Mouse (Mus musculus) stomach, postnatal 0 days (tissue): ENCODE measurements at regions not wholly inside any gene's neighbourhood (a gene's known extent, or its start where the extent isn't known, plus 50 kb on each side); places are given as distances from the start of the nearest gene placed in this dataset.
A peak's percentile ranks its signal among the peaks of the same experiment; 100 is the strongest.

Source experiments
- ATAC-seq: fragments of 200-750 bp; cut with Nextera tagmentation; 2 replicates; pipeline ENCODE4 v1.8.0; 2017; ENCODE audit not compliant: low FRiP score, low TSS enrichment
- DNase-seq: peaks from one replicate; pipeline ENCODE4 v3.0.0-alpha.2; 2016; ENCODE audit warnings: low spot score
- H3K27ac ChIP-seq: fragments of 300-500 bp; sonication (generic); replicated peaks from 2 replicates; pipeline ENCODE4 v1.5.1; 2014; ENCODE audit warnings: mild to moderate bottlenecking, control low read depth
- H3K27me3 ChIP-seq: fragments of 300-500 bp; sonication (generic); 2 replicates; pipeline ENCODE4 v1.6.1; 2014; ENCODE audit warnings: low read length; ENCODE audit not compliant: control insufficient read depth, insufficient read depth
- H3K36me3 ChIP-seq: fragments of 300-500 bp; sonication (generic); 2 replicates; pipeline ENCODE4 v1.6.1; 2014; ENCODE audit warnings: low read length, mixed read lengths; ENCODE audit not compliant: control insufficient read depth, insufficient read depth
- H3K4me1 ChIP-seq: fragments of 300-500 bp; sonication (generic); replicated peaks from 2 replicates; pipeline ENCODE4 v1.6.1; 2014; ENCODE audit warnings: antibody characterized with exemption; ENCODE audit not compliant: control insufficient read depth, insufficient read depth
- H3K4me2 ChIP-seq: fragments of 300-500 bp; sonication (generic); replicated peaks from 2 replicates; pipeline ENCODE4 v1.6.1; 2014; ENCODE audit warnings: low read depth, mild to moderate bottlenecking, control low read depth, moderate library complexity
- H3K4me3 ChIP-seq: fragments of 300-500 bp; sonication (generic); 2 replicates; pipeline ENCODE4 v1.5.1; 2014; ENCODE audit warnings: low read depth, low read length, control low read depth
- H3K9ac ChIP-seq: fragments of 300-500 bp; sonication (generic); 2 replicates; pipeline ENCODE4 v1.6.1; 2014; ENCODE audit warnings: mild to moderate bottlenecking, low read length, control low read depth, mixed read lengths
- H3K9me3 ChIP-seq: fragments of 300-500 bp; sonication (generic); 2 replicates; pipeline ENCODE4 v1.6.1; 2016; ENCODE audit warnings: low read length; ENCODE audit not compliant: control insufficient read depth
- CTCF ChIP-seq: IDR thresholded peaks from 2 replicates; pipeline ENCODE4 v1.5.1; 2016; ENCODE audit warnings: antibody characterized with exemption, low read depth, mild to moderate bottlenecking, moderate library complexity
- EP300 ChIP-seq: optimal IDR thresholded peaks from 2 replicates; pipeline ENCODE3; 2016; ENCODE audit warnings: antibody characterized with exemption
- WGBS: fragments of 180-500 bp; shearing (Covaris S2); extraction: QIAGEN DNeasy Blood & Tissue Kit; methylation state at CpG from one replicate; pipeline ENCODE4 v1.1.7; 2014; 5-methylcytosine and 5-hydroxymethylcytosine counted together

DNA sequence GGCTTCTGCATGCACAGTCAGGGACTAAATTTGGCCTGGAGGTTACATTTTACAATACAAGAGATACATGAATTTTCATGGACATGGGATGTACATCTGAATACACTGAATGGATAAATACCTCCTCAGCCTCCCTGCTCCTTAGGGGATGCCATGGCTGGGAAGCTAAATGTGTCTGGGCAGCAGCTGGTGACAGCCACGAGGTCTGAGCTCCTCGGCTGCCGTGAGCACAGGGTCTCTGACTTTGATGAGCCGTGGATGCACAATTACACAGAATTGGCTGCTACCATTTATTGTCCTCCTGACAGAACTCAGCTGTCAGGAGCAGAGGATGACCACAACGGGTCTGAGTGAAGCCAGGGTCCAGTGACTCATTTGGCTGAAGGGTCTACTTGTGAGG, 80.3 kb upstream of the Arhgap21 start:
- Histone ChIP-seq H3K36me3 (no peaks in the 10 kb centered on the region), H3K27me3 (no peaks in the 10 kb centered on the region), H3K27ac (no peak overlapping the region), H3K9me3 (no peaks in the 10 kb centered on the region), H3K9ac (no peak overlapping the region), H3K4me2 (no peak overlapping the region), H3K4me1 (no peaks in the 10 kb centered on the region), H3K4me3 (no peak overlapping the region)
- ATAC-seq (no peak), DNase-seq (no peak)
- WGBS, result 59% methylated on average over 5 of the region's 5 CpGs
- TF ChIP-seq EP300 (no peak), CTCF (no peak)

DNA sequence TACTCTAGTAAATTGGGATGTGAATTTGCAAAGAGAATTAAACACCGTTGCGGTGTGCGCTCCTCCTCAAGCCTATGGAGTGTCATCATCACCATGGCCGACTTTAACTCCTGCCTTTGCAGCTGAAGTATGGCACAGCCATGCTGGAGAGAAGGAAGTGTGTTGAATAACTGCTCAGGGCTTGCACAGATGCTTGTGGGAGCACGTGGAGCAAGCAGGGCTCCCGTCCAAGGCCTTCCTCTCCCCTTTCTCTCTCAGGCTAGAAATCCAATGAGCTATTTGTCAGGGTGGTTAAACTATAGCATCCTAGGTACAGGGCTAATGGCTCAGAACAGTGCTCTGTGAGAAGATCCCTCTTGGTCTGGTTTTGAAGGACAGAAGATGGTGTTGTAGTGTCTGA, 79.5 kb upstream of the Arhgap21 start:
- H3K9me3 ChIP-seq, result no peaks in the 10 kb centered on the region
- no peaks in the 10 kb centered on the region for H3K27me3 ChIP-seq
- WGBS, result 83% methylated on average over 6 of the region's 6 CpGs
- H3K9ac ChIP-seq, result no peak overlapping the region
- H3K4me3 ChIP-seq, result no peak overlapping the region
- H3K4me1 ChIP-seq, result no peaks in the 10 kb centered on the region
- ATAC-seq, result no peak
- no peak overlapping the region for H3K4me2 ChIP-seq
- DNase-seq, result no peak
- no peak overlapping the region for H3K27ac ChIP-seq
- H3K36me3 ChIP-seq, result no peaks in the 10 kb centered on the region
- TF ChIP-seq EP300 (no peak), CTCF (no peak)

DNA sequence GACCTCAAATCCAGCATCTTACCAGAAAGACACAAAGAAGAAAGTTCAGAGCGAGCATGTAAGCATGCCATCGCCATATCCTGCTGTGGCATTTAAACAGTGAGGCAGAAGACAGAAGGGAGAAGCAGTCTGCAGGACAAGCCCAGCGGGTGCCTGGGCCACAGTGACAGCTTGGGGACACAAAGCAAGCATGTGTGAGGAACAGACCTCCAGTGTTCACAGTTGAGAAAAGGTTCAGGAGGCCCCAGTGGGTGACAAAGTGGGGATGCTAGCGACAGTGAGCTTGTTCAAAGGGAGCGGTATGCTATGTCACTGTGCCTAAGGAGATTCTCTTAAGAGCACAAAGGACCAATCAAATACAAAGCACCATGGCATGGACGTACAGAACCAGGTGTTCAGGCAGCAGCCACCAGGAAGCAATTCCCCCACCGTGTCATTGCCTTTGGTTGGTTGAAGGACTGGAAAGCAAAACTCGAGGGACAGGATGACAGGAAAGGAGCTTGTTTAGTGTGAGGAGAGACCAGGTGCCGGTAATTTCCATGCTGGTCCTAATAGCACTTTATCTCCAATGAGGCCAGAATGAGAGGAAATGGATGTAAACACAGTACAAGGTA, 77.9 kb upstream of the Arhgap21 start:
- no peak overlapping the region for H3K27ac ChIP-seq
- no peak overlapping the region for H3K4me3 ChIP-seq
- H3K27me3 ChIP-seq, result no peaks in the 10 kb centered on the region
- H3K36me3 ChIP-seq, result no peaks in the 10 kb centered on the region
- 69% methylated on average over 9 of the region's 9 CpGs for WGBS
- DNase-seq (no peak), ATAC-seq (no peak)
- TF ChIP-seq EP300, result no peak
- no peak for TF ChIP-seq CTCF
- H3K9me3 ChIP-seq, result no peaks in the 10 kb centered on the region
- H3K4me2 ChIP-seq, result no peak overlapping the region
- H3K9ac ChIP-seq, result no peak overlapping the region
- H3K4me1 ChIP-seq, result no peaks in the 10 kb centered on the region

DNA sequence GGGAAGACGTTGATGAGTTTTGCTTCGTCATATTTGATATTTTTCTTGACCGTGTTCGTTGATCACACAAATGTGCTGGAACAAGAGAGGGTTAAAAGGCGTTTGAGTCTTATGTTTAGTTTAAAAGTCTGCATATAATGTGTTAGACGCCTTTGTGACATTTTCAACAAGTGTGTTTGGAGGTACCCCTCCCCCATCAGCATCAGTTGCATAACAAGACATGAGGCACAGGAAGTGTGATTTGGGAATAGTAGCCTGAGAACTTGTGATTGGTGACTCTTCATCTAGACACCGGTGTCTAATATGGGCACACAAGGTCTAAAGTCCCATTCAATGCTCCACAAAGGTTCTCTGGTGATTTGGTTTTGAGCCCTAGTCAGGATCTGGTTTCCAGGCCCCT, 76.1 kb upstream of the Arhgap21 start:
- no peak for DNase-seq
- no peak for ATAC-seq

DNA sequence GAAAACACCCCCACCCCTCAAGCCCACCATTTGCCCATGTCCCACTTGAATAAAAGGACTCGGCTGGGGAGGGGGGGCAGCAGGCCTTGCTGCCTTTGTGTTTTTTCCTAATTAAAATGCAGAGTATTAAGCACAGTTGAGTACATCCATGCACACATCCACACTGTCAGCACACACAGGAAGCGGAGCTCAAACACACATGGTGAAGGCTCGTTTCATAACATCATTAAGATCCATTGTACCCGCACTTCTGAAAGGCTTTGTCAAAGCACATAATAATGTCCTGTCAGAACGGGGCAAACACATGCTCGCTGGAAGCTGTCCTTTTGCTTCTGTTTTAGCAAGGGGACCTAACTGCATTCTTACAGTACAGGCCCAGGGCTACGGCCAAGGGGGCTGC, 75.3 kb upstream of the Arhgap21 start:
- no peak overlapping the region for H3K9ac ChIP-seq
- WGBS, result 66% methylated on average over 7 of the region's 7 CpGs
- H3K4me3 ChIP-seq, result no peak overlapping the region
- H3K27me3 ChIP-seq, result no peaks in the 10 kb centered on the region
- no peak for TF ChIP-seq EP300
- H3K4me1 ChIP-seq, result no peaks in the 10 kb centered on the region
- no peaks in the 10 kb centered on the region for H3K9me3 ChIP-seq
- H3K27ac ChIP-seq, result no peak overlapping the region
- ATAC-seq (no peak), DNase-seq (no peak)
- H3K4me2 ChIP-seq, result no peak overlapping the region
- H3K36me3 ChIP-seq, result no peaks in the 10 kb centered on the region

More for the DNA sequence above, 76.1 kb upstream of the Arhgap21 start:
- H3K4me2 ChIP-seq, result no peak overlapping the region
- H3K27ac ChIP-seq, result no peak overlapping the region
- H3K9me3 ChIP-seq, result no peaks in the 10 kb centered on the region
- H3K4me3 ChIP-seq, result no peak overlapping the region
- TF ChIP-seq EP300, result no peak
- no peak for TF ChIP-seq CTCF
- no peak overlapping the region for H3K9ac ChIP-seq
- H3K4me1 ChIP-seq, result no peaks in the 10 kb centered on the region
- no peaks in the 10 kb centered on the region for H3K36me3 ChIP-seq
- 82% methylated on average over 7 of the region's 7 CpGs for WGBS
- no peaks in the 10 kb centered on the region for H3K27me3 ChIP-seq

DNA sequence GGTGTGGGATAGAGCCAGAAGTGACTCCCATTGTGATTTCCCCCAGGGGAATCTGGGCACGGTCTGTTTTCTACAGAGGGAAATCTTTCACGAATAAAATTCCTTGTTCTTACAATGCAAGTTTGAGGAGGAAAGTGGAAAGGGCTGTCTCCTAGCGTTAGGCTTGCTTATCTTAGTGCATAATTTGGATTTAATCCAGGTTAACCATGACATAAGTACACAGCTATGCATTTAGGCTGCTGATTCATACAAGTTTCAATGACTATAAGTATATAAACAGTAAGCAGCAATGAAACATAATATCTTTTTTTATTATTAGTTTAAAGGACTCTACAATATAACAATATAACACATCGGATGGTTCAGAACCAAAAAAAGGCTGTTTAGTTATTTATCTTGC, 74.6 kb upstream of the Arhgap21 start:
- H3K36me3 ChIP-seq, result no peaks in the 10 kb centered on the region
- no peak for ATAC-seq
- no peaks in the 10 kb centered on the region for H3K9me3 ChIP-seq
- no peak for DNase-seq
- no peak overlapping the region for H3K4me2 ChIP-seq
- no peak overlapping the region for H3K9ac ChIP-seq
- H3K4me1 ChIP-seq, result no peaks in the 10 kb centered on the region
- H3K27ac ChIP-seq, result no peak overlapping the region
- no peaks in the 10 kb centered on the region for H3K27me3 ChIP-seq
- TF ChIP-seq EP300 (no peak), CTCF (0 out of 2 replicates have a peak, but pooled peaks have one; percentile 3)
- 16% methylated on average over 4 of the region's 4 CpGs for WGBS
- no peak overlapping the region for H3K4me3 ChIP-seq
